Mouse (Mus musculus): Measurements from ENCODE around the gene Sct. TPM values are rescaled to one million over a fixed set of nuclear protein-coding genes. Genes with fewer than 3 reads are reported as not detected.

Gene Sct
- polyA plus RNA-seq, 1 experiment = 8.6 TPM

DNA sequence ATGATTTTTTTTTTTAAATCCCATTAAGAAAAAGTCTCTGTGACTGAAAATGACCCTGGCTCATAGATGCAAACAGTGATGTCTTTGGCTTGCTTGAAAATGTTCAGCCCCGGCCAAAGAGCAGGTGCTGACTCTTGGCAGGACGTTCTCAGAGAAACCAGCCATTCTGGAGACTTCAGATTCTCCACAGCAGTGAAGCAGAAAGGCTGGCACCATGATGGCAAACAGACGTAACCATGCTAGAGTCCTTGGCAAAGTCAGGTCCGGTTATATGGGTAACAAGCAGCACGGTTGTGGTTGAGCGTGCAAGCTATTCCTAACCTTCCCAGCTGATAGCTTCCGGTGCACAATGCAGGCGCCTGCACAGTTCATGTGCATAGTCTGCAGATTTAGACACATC is 20.2 kb upstream of the Sct start:
- no peak for TF ChIP-seq POLR2A (IDR thresholded peaks at IDR 0.05; ENCODE audit: control insufficient read depth, low read depth, low read length)
- TF ChIP-seq CTCF (IDR thresholded peaks at IDR 0.05; ENCODE audit: control insufficient read depth, insufficient read depth, insufficient replicate concordance, low read depth, low read length) = no peak
- Histone ChIP-seq H3K4me1 (ENCODE audit: control insufficient read depth, insufficient read depth, low read length) (peaks cover under 1% of the 10 kb centered on the region; the same call in 1 of the 2 replicates), H3K27me3 (ENCODE audit: control insufficient read depth, insufficient read depth, low read length) (no peaks in the 10 kb centered on the region), H3K36me3 (ENCODE audit: control insufficient read depth, insufficient read depth, low read length) (peaks cover 2% of the 10 kb centered on the region; the same call in 1 of the 2 replicates), H3K27ac (ENCODE audit: control insufficient read depth, insufficient read depth, low read depth, low read length) (no peak overlapping the region), H3K4me3 (ENCODE audit: control insufficient read depth, low read depth, low read length) (no peak overlapping the region)

DNA sequence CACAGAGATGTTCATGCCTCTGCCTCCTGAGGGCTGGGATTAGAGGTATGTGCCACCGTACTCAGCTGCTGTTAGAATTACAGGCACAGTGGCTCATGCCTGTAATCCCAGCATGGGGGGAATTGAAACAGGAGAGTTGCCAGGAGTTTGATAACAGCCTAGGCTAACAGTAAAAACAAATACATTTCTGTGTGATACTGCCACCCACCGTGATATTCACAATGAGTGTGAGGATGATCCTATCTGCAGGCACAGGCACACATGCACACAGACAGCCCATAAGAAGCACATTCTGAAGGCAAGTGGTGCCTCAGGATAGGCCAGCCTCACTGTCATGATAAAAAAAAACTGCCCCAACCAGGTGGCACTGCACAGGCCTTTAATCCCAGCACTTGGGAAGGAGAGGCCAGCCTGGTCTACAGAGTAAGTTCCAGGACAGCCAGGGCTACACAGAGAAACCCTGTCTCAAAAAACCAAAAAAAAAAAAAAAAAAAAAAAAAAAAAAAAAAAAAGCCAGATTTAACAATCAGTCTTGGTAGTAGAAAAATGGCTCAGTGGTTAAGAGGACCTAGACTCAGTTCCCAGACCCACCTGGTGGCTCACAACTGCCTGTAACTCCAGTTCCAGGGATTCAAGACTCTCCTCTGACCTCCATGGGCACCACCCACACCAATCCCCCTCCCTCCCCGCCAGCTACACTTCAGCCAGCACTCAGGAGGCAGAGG is 19.2 kb upstream of the Sct start:
- Histone ChIP-seq H3K27me3 (ENCODE audit: control insufficient read depth, insufficient read depth, low read length) (no peaks in the 10 kb centered on the region), H3K27ac (ENCODE audit: control insufficient read depth, insufficient read depth, low read depth, low read length) (no peak overlapping the region), H3K36me3 (ENCODE audit: control insufficient read depth, insufficient read depth, low read length) (peaks cover 2% of the 10 kb centered on the region; the same call in 1 of the 2 replicates), H3K4me3 (ENCODE audit: control insufficient read depth, low read depth, low read length) (no peak overlapping the region), H3K4me1 (ENCODE audit: control insufficient read depth, insufficient read depth, low read length) (peaks cover 9% of the 10 kb centered on the region)
- TF ChIP-seq POLR2A (IDR thresholded peaks at IDR 0.05; ENCODE audit: control insufficient read depth, low read depth, low read length) (no peak), CTCF (IDR thresholded peaks at IDR 0.05; ENCODE audit: control insufficient read depth, insufficient read depth, insufficient replicate concordance, low read depth, low read length) (no peak)

DNA sequence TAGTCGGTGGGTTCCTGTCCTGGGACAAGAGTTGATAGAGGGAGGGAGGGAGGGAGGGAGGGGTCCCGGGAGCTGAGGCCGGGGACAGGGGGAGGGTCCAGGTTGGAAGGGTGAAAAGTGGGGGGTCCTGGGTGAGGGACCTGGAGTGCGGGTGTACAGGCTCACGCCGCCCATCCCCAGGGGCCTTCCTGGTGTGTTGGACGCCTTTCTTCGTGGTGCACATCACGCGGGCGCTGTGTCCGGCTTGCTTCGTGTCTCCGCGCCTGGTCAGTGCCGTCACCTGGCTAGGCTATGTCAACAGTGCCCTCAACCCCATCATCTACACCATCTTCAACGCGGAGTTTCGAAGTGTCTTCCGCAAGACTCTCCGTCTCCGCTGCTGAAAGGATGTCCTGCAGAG is 15.5 kb upstream of the Sct start:
- Histone ChIP-seq H3K4me3 (ENCODE audit: control insufficient read depth, low read depth, low read length) (peak overlapping the region; percentile 41; the same call in 1 of the 2 replicates), H3K27ac (ENCODE audit: control insufficient read depth, insufficient read depth, low read depth, low read length) (no peak overlapping the region), H3K36me3 (ENCODE audit: control insufficient read depth, insufficient read depth, low read length) (no peaks in the 10 kb centered on the region), H3K4me1 (ENCODE audit: control insufficient read depth, insufficient read depth, low read length) (peaks cover 9% of the 10 kb centered on the region), H3K27me3 (ENCODE audit: control insufficient read depth, insufficient read depth, low read length) (no peaks in the 10 kb centered on the region)
- TF ChIP-seq CTCF (IDR thresholded peaks at IDR 0.05; ENCODE audit: control insufficient read depth, insufficient read depth, insufficient replicate concordance, low read depth, low read length) (no peak), POLR2A (IDR thresholded peaks at IDR 0.05; ENCODE audit: control insufficient read depth, low read depth, low read length) (no peak)

DNA sequence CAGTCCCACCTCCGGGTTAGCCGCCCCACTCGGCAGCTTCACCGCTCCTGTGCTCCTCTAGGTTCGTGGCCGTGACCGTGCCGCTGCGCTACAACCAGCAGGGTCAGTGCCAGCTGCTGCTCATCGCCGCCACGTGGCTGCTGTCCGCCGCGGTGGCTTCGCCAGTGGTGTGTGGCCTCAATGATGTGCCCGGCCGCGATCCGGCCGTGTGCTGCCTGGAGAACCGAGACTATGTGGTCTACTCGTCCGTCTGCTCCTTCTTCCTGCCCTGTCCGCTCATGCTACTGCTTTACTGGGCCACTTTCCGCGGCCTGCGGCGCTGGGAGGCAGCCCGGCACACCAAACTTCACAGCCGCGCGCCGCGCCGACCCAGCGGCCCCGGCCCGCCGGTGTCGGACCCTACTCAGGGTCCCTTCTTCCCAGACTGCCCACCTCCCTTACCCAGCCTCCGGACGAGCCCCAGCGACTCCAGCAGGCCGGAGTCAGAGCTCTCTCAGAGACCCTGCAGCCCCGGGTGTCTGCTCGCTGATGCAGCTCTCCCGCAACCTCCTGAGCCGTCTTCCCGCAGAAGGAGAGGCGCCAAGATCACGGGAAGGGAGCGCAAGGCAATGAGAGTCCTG is 15.0 kb upstream of the Sct start:
- Histone ChIP-seq H3K4me3 (ENCODE audit: control insufficient read depth, low read depth, low read length) (peak overlapping the region; percentile 41), H3K27ac (ENCODE audit: control insufficient read depth, insufficient read depth, low read depth, low read length) (peak overlapping the region; percentile 59), H3K27me3 (ENCODE audit: control insufficient read depth, insufficient read depth, low read length) (no peaks in the 10 kb centered on the region), H3K36me3 (ENCODE audit: control insufficient read depth, insufficient read depth, low read length) (no peaks in the 10 kb centered on the region), H3K4me1 (ENCODE audit: control insufficient read depth, insufficient read depth, low read length) (peaks cover 9% of the 10 kb centered on the region)
- TF ChIP-seq CTCF (IDR thresholded peaks at IDR 0.05; ENCODE audit: control insufficient read depth, insufficient read depth, insufficient replicate concordance, low read depth, low read length) = no peak
- no peak for TF ChIP-seq POLR2A (IDR thresholded peaks at IDR 0.05; ENCODE audit: control insufficient read depth, low read depth, low read length)

DNA sequence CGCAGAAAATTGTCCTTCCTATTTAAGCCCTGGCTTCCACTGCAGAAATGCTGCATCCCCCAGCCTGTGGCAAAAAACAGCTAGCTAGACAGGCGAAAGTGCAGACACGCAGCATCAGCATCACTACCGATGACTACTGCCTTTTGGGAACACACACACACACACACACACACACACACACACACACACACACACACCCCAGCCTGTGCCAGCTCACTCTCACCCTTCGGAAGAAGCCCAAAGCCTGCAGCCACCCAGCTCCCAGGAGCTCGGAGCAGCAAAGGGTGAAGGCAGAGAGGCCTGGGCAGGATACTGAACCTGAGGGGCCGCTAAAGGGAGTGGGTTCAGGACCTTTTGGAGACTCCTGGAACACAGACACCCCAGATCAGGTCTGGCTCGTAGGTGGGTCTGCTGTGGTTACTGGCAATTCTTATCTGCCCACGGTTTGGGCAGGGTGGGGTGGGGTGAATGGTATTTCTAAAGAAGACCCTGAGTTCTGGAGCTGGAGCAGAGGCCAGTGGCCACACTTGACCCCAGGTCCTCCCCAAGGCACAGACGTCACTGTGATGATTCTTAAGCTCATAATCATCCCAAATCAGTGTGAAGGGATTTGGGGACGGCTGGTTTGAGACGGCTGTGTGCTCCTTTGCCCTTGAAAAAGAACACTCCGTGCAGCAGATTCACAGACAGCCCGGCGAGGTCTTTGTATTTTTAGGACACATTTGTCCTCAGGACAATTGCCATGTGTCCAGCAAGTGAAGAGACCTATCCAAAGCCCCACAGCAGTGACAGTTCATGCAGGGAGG is 13.9 kb upstream of the Sct start:
- H3K27me3 ChIP-seq (ENCODE audit: control insufficient read depth, insufficient read depth, low read length) = no peaks in the 10 kb centered on the region
- H3K4me3 ChIP-seq (ENCODE audit: control insufficient read depth, low read depth, low read length) = peak overlapping the region; percentile 84
- H3K36me3 ChIP-seq (ENCODE audit: control insufficient read depth, insufficient read depth, low read length) = no peaks in the 10 kb centered on the region
- peaks cover 9% of the 10 kb centered on the region for H3K4me1 ChIP-seq (ENCODE audit: control insufficient read depth, insufficient read depth, low read length)
- TF ChIP-seq POLR2A (IDR thresholded peaks at IDR 0.05; ENCODE audit: control insufficient read depth, low read depth, low read length) (no peak), CTCF (IDR thresholded peaks at IDR 0.05; ENCODE audit: control insufficient read depth, insufficient read depth, insufficient replicate concordance, low read depth, low read length) (no peak)
- peak overlapping the region; percentile 67 for H3K27ac ChIP-seq (ENCODE audit: control insufficient read depth, insufficient read depth, low read depth, low read length)

DNA sequence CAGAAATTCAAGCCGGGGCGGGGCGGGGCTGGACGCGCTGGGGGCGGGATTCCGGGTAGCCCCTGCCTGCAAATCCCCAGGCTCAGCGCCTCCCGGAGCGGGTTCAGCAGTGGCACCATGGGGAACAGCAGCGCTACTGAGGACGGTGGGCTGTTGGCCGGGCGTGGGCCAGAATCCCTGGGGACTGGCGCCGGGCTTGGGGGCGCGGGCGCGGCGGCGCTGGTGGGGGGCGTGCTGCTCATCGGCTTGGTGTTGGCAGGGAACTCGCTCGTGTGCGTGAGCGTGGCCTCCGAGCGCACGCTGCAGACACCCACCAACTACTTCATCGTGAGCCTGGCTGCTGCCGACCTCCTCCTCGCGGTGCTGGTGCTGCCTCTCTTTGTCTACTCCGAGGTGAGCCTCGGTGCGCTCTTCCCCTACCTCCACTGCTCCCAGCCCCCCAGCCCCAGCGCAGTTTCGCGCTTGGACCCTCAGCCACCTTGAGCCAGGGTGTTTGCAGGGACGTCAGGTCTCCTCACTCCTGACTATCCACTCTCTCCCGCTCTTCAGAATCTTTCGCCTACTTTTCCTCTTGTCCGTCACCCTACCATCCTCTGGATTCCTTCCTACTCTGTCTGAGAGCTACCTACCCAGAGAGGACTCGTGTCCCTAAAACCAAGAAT is 13.1 kb upstream of the Sct start, which contains the start of gene Drd4:
Gene Drd4 (plus strand): TSS at position 86 of the 662 bp plus-strand sequence.
- peak within 1 kb of the TSS; percentile 67 for H3K27ac ChIP-seq (ENCODE audit: control insufficient read depth, insufficient read depth, low read depth, low read length)
- H3K27me3 ChIP-seq (ENCODE audit: control insufficient read depth, insufficient read depth, low read length) = no peaks in the 10 kb centered on the region
- peaks cover 9% of the 10 kb centered on the region for H3K4me1 ChIP-seq (ENCODE audit: control insufficient read depth, insufficient read depth, low read length)
- H3K4me3 ChIP-seq (ENCODE audit: control insufficient read depth, low read depth, low read length) = peak within 1 kb of the TSS; percentile 84
- TF ChIP-seq POLR2A (IDR thresholded peaks at IDR 0.05; ENCODE audit: control insufficient read depth, low read depth, low read length) (0 out of 2 replicates have a peak, but pooled peaks have one; percentile 17), CTCF (IDR thresholded peaks at IDR 0.05; ENCODE audit: control insufficient read depth, insufficient read depth, insufficient replicate concordance, low read depth, low read length) (no peak)
- no peaks in the 10 kb centered on the region for H3K36me3 ChIP-seq (ENCODE audit: control insufficient read depth, insufficient read depth, low read length)
